In the genomic region with DNA sequence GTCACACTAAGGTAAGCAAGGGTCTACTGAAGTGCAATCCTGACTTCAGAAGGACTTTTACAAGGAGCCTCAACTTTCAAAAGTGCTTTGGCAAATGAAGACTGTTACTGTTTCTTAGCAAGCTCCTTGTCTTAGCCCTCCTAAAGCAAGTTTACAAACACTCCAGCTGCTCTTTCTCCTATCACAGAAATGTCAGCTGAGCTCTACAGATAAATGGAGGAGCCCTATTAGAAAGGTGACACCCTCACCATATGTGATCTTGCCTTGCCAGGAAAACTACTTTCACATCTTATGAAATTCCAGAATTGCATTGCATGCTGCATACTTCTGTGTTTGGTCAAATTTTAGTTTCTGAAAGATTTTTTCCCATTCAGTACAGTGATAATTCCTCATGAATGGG, we compare ENCODE assay signal across 17 mouse cellular contexts.
"Had no signal": no experiment of that assay in that cellular context is flagged by ENCODE, and none has a peak within 500 bp of the region (broad histone marks: within the 10 kb centered on the region; RNA-seq: fewer than 3 reads in every experiment).

No protein-coding gene starts in this region.

- H3K27ac ChIP-seq: liver, embryonic 13.5 days; liver, embryonic 15.5 days; macrophage; midbrain, embryonic 12.5 days; neural tube, embryonic 12.5 days; stomach, embryonic 15.5 days; stomach, postnatal 0 days had no signal

- H3K36me3 ChIP-seq: liver, embryonic 13.5 days; liver, embryonic 15.5 days; midbrain, embryonic 12.5 days; neural tube, embryonic 12.5 days; stomach, embryonic 15.5 days had no signal

- H3K9me3 ChIP-seq: liver, embryonic 13.5 days; liver, embryonic 15.5 days; megakaryocyte, embryonic 14.5 days; midbrain, embryonic 12.5 days; neural tube, embryonic 12.5 days; stomach, embryonic 15.5 days had no signal

- H3K27me3 ChIP-seq: liver, embryonic 13.5 days; liver, embryonic 15.5 days; megakaryocyte, embryonic 14.5 days; midbrain, embryonic 12.5 days; neural tube, embryonic 12.5 days; stomach, embryonic 15.5 days had no signal

- H3K4me2 ChIP-seq: liver, embryonic 11.5 days; liver, embryonic 13.5 days; liver, embryonic 15.5 days; midbrain, embryonic 12.5 days; neural tube, embryonic 12.5 days; stomach, embryonic 15.5 days had no signal

- ATAC-seq: liver, postnatal 0 days had no signal

- H3K4me1 ChIP-seq: liver, embryonic 13.5 days; liver, embryonic 15.5 days; megakaryocyte, embryonic 14.5 days; midbrain, embryonic 12.5 days; neural tube, embryonic 12.5 days; stomach, embryonic 15.5 days had no signal

- H3K9ac ChIP-seq: liver, embryonic 13.5 days; liver, embryonic 15.5 days; liver, postnatal 0 days; midbrain, embryonic 12.5 days; neural tube, embryonic 12.5 days; stomach, embryonic 15.5 days had no signal

- DNase-seq: liver; liver, embryonic 13.5 days; liver, postnatal 0 days; lung, adult 2 months; midbrain, embryonic 14.5 days; right cerebral cortex, postnatal 14 days; thymus, adult 2 months; thymus, postnatal 25 days; thymus, postnatal 4 days had no signal

- H3K4me3 ChIP-seq: liver, embryonic 13.5 days; liver, embryonic 15.5 days; megakaryocyte, embryonic 14.5 days; midbrain, embryonic 12.5 days; neural tube, embryonic 12.5 days; stomach, embryonic 15.5 days had no signal
